Mouse (Mus musculus) forebrain, embryonic 12.5 days (tissue): ENCODE measurements around the gene Rbfox1. TPM values are rescaled to one million over a fixed set of nuclear protein-coding genes. Genes with fewer than 3 reads are reported as not detected.

Experiments
- ATAC-seq: fragments of 200-750 bp; cut with Nextera tagmentation; 2 replicates; pipeline ENCODE4 v1.8.0; 2017; ENCODE audit warnings: moderate TSS enrichment; ENCODE audit not compliant: low FRiP score
- H3K27ac ChIP-seq: fragments of 300-500 bp; sonication (generic); 2 replicates; pipeline ENCODE4 v1.5.1; 2016; ENCODE audit warnings: mild to moderate bottlenecking
- H3K27me3 ChIP-seq: fragments of 300-500 bp; sonication (generic); 2 replicates; pipeline ENCODE4 v1.6.1; 2016; ENCODE audit warnings: mild to moderate bottlenecking
- H3K36me3 ChIP-seq: fragments of 300-500 bp; sonication (generic); replicated peaks from 2 replicates; pipeline ENCODE4 v1.6.1; 2016; ENCODE audit warnings: mild to moderate bottlenecking
- H3K4me1 ChIP-seq: fragments of 300-500 bp; sonication (generic); 2 replicates; pipeline ENCODE4 v1.6.1; 2016
- H3K4me2 ChIP-seq: fragments of 300-500 bp; sonication (generic); 2 replicates; pipeline ENCODE4 v1.6.1; 2016; ENCODE audit warnings: mild to moderate bottlenecking, moderate library complexity
- H3K4me3 ChIP-seq: fragments of 300-500 bp; sonication (generic); replicated peaks from 2 replicates; pipeline ENCODE4 v1.5.1; 2016; ENCODE audit warnings: mild to moderate bottlenecking
- H3K9ac ChIP-seq: fragments of 300-500 bp; sonication (generic); 2 replicates; pipeline ENCODE4 v1.6.1; 2016; ENCODE audit warnings: mild to moderate bottlenecking
- H3K9me3 ChIP-seq: fragments of 300-500 bp; sonication (generic); 2 replicates; pipeline ENCODE4 v1.6.1; 2016
- WGBS: fragments of 180-500 bp; shearing (Covaris S2); methylation state at CpG from one replicate; pipeline ENCODE4 v1.1.7; 2016; 5-methylcytosine and 5-hydroxymethylcytosine counted together
- polyA plus RNA-seq: library from polyadenylated mRNA; unstranded; fragments of >200 nt; fragmentation: Nextera tagmentation; extraction: Ambion mirVana; gene quantifications from 2 replicates; pipeline ENCODE4 v1.2.1, GENCODE M21; 2016

The Rbfox1 gene
- polyA plus RNA-seq, 1 experiment from 2014 or later, result 16.2 TPM

GRCm38 (mm10) chr16:7242501-7242900, 1357.3 kb downstream of the Rbfox1 start:
- Histone ChIP-seq H3K27ac (no peak overlapping the region), H3K9me3 (no peaks in the 10 kb centered on the region), H3K4me2 (no peak overlapping the region), H3K36me3 (no peaks in the 10 kb centered on the region), H3K4me1 (no peaks in the 10 kb centered on the region), H3K9ac (no peak overlapping the region), H3K4me3 (no peak overlapping the region), H3K27me3 (no peaks in the 10 kb centered on the region)
- ATAC-seq, result no peak
- 87% methylated on average over 3 of the region's 3 CpGs for WGBS

DNA sequence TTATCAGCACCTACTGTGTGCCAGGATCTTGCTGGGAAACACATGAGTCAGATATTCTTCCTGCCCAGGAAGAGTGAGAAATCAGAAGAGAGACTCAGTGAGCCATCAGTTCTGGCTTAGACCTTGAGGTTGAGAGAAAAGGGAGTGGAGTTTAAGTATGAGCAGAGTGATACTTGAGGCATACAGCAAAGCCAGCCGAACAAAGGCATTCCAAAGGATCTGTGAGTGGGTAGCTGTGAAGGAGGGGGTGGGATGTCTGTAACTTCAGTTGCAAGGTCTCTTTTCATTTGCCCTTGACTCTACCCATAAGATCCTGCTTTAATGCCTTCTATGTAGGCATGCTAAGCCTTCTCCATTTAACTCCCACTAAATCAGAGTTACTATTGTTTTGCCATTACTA, 1359.2 kb downstream of the Rbfox1 start:
- H3K27me3 ChIP-seq, result no peaks in the 10 kb centered on the region
- H3K27ac ChIP-seq, result no peak overlapping the region
- ATAC-seq, result no peak
- no peak overlapping the region for H3K4me3 ChIP-seq
- WGBS, result 75% methylated on average over 1 of the region's 1 CpGs
- H3K36me3 ChIP-seq, result no peaks in the 10 kb centered on the region
- H3K9ac ChIP-seq, result no peak overlapping the region
- H3K4me2 ChIP-seq, result no peak overlapping the region
- no peaks in the 10 kb centered on the region for H3K9me3 ChIP-seq
- no peaks in the 10 kb centered on the region for H3K4me1 ChIP-seq

- Histone ChIP-seq H3K27ac (no peak overlapping the region), H3K9me3 (no peaks in the 10 kb centered on the region), H3K27me3 (no peaks in the 10 kb centered on the region), H3K36me3 (no peaks in the 10 kb centered on the region), H3K4me1 (no peaks in the 10 kb centered on the region), H3K4me2 (no peak overlapping the region), H3K4me3 (no peak overlapping the region), H3K9ac (no peak overlapping the region)
- ATAC-seq, result no peak
- WGBS, result 69% methylated on average over 4 of the region's 4 CpGs
These were observed 1366.5 kb downstream of the Rbfox1 start for GRCm38 (mm10) chr16:7251696-7252095.

DNA sequence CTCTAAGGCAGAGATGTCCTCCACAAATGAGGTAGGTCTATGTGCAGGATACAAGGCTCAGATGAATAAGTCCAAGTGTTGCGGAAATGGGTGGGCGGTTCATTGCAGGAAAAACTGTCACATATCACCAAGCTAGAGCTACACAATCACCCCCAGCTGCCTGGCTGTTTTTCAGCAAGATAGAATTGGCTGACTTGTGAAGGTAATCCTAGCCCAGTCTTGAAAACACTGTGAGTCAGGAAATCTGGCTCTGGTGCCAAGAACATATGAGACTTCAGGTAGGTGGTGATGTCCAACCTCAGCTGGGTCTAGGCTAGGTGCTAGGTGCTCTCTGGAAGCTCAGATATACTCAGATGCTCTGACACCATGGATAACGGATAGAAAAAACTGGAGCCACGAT, 1372.2 kb downstream of the Rbfox1 start:
- no peak overlapping the region for H3K4me2 ChIP-seq
- 92% methylated on average over 4 of the region's 4 CpGs for WGBS
- H3K27me3 ChIP-seq, result no peaks in the 10 kb centered on the region
- no peaks in the 10 kb centered on the region for H3K36me3 ChIP-seq
- H3K4me1 ChIP-seq, result no peaks in the 10 kb centered on the region
- no peak overlapping the region for H3K4me3 ChIP-seq
- no peaks in the 10 kb centered on the region for H3K9me3 ChIP-seq
- ATAC-seq, result no peak
- no peak overlapping the region for H3K27ac ChIP-seq
- no peak overlapping the region for H3K9ac ChIP-seq

- Histone ChIP-seq H3K4me2 (no peak overlapping the region), H3K27me3 (no peaks in the 10 kb centered on the region), H3K9me3 (no peaks in the 10 kb centered on the region), H3K36me3 (no peaks in the 10 kb centered on the region), H3K4me3 (no peak overlapping the region), H3K4me1 (no peaks in the 10 kb centered on the region), H3K27ac (no peak overlapping the region), H3K9ac (no peak overlapping the region)
- WGBS, result 72% methylated on average over 1 of the region's 1 CpGs
- no peak for ATAC-seq
These were observed 1378.1 kb downstream of the Rbfox1 start for GRCm38 (mm10) chr16:7263261-7263660.

DNA sequence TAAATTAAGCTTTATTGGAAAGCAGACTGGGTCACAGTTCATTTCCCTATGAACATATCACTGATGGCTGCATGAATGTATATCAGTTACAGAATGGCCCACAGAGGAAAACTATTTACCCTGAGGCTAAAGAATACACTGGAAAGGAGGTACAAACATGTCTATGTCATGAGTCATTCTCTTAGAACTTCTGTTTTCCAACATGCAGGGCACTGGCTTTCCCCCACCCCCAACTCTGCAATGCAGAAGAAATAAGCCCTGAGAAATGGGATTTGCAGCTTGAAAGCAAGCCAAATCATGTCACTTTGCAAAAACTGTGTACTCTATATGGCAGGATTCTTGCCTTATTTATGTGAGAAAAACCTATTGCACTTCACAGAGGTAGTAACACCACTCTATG, 1380.6 kb downstream of the Rbfox1 start:
- Histone ChIP-seq H3K4me1 (no peaks in the 10 kb centered on the region), H3K9me3 (no peaks in the 10 kb centered on the region), H3K36me3 (no peaks in the 10 kb centered on the region), H3K9ac (no peak overlapping the region), H3K4me3 (no peak overlapping the region), H3K27ac (no peak overlapping the region), H3K4me2 (no peak overlapping the region), H3K27me3 (no peaks in the 10 kb centered on the region)
- no peak for ATAC-seq

DNA sequence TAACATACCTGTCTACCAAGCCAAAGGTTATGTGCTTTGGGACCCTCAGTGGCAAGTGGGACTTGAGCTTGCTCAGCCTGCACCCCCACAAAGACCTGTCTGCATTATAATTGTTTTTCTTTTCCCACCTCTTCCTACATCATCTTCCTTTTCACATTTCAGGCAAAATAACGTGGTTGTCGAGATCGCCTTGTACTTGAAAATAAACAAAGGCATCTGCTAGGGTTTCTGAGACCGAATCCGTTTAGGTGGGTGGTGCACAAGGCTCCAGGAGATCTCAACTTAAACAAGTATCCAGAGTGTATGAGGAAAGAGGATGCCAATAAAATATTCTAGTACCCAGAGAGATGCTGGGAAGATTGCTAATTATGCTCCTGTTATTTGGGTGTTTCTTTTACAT, 1390.3 kb downstream of the Rbfox1 start:
- Histone ChIP-seq H3K4me3 (no peak overlapping the region), H3K4me2 (no peak overlapping the region), H3K36me3 (no peaks in the 10 kb centered on the region), H3K9ac (no peak overlapping the region), H3K27me3 (no peaks in the 10 kb centered on the region), H3K27ac (no peak overlapping the region), H3K9me3 (no peaks in the 10 kb centered on the region), H3K4me1 (no peaks in the 10 kb centered on the region)
- ATAC-seq, result no peak
- WGBS, result 92% methylated on average over 5 of the region's 5 CpGs

GRCm38 (mm10) chr16:7275901-7276300, 1390.7 kb downstream of the Rbfox1 start:
- no peaks in the 10 kb centered on the region for H3K4me1 ChIP-seq
- 49% methylated on average over 1 of the region's 1 CpGs for WGBS
- H3K4me2 ChIP-seq, result no peak overlapping the region
- no peak overlapping the region for H3K27ac ChIP-seq
- H3K27me3 ChIP-seq, result no peaks in the 10 kb centered on the region
- no peak for ATAC-seq
- no peak overlapping the region for H3K4me3 ChIP-seq
- H3K9ac ChIP-seq, result no peak overlapping the region
- H3K36me3 ChIP-seq, result no peaks in the 10 kb centered on the region
- H3K9me3 ChIP-seq, result no peaks in the 10 kb centered on the region

DNA sequence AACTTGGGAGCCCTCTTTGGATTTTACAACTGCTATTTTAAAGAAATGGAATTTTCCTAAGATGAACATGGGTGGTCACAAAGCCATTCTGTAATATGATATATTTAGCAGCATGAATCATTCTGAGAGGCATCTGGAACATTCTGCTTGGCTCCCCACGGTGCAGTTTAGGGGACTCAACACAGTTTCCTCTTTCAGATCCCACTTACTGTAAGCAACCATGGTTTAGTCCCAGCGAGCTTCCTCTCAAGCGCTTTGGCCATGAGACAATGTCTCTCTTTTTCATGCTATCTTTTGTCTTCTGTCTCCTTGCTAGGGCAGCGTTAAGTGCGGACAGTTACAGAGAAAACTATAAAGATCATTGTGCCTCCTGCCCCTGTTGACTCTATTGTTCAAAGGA, 1394.4 kb downstream of the Rbfox1 start:
- Histone ChIP-seq H3K27me3 (no peaks in the 10 kb centered on the region), H3K27ac (no peak overlapping the region), H3K4me3 (no peak overlapping the region), H3K4me2 (no peak overlapping the region), H3K9ac (no peak overlapping the region), H3K9me3 (no peaks in the 10 kb centered on the region), H3K36me3 (no peaks in the 10 kb centered on the region), H3K4me1 (no peaks in the 10 kb centered on the region)
- ATAC-seq, result no peak
- WGBS, result 76% methylated on average over 5 of the region's 5 CpGs

GRCm38 (mm10) chr16:7282257-7282656, 1397.1 kb downstream of the Rbfox1 start:
- no peaks in the 10 kb centered on the region for H3K27me3 ChIP-seq
- no peaks in the 10 kb centered on the region for H3K9me3 ChIP-seq
- 91% methylated on average over 7 of the region's 7 CpGs for WGBS
- no peak overlapping the region for H3K9ac ChIP-seq
- no peaks in the 10 kb centered on the region for H3K4me1 ChIP-seq
- no peaks in the 10 kb centered on the region for H3K36me3 ChIP-seq
- H3K4me3 ChIP-seq, result no peak overlapping the region
- no peak overlapping the region for H3K27ac ChIP-seq
- no peak overlapping the region for H3K4me2 ChIP-seq
- no peak for ATAC-seq

DNA sequence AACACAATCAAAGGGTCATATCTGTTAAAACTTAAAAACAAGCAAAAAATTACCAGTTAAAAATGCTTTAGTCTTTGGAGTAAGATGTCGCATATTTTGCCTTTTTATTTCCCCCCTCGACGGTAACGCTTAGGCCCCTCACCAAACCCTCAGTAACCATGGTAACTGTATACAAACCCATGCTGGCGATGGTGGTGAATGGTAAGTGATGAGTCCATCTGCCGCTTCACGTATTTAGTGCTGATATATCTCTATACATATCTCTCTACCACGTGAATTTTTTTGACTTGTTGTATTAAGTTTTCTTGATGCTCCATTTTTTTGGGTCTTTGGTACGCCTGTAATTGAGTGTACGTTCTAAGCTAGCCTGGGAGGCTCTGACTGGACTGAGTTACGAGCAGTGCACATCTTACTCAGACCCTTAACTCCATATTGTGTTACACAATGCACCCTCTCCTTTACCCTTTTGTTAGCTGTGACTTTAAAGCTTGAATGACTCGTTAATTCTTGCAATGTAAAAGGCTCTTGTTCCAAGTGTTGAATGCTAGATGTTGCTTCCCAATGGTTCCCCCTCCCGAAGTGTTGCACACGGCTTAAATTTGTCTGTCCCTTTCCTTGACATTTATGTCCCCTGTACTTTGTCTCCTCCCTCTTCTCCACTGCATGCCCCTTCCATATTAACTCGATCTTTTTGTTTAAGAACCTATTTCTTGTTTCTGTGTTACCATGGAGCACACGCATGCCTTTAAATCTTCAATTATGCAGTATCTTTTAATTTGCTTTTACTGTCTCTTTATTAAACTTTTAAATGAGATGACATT, 1408.0 kb downstream of the Rbfox1 start:
- no peak overlapping the region for H3K4me2 ChIP-seq
- H3K27ac ChIP-seq, result no peak overlapping the region
- H3K9me3 ChIP-seq, result no peaks in the 10 kb centered on the region
- WGBS, result 55% methylated on average over 16 of the region's 16 CpGs
- H3K9ac ChIP-seq, result no peak overlapping the region
- H3K27me3 ChIP-seq, result no peaks in the 10 kb centered on the region
- ATAC-seq, result no peak
- no peaks in the 10 kb centered on the region for H3K4me1 ChIP-seq
- no peak overlapping the region for H3K4me3 ChIP-seq
- H3K36me3 ChIP-seq, result no peaks in the 10 kb centered on the region

GRCm38 (mm10) chr16:7302416-7302815, 1417.3 kb downstream of the Rbfox1 start:
- Histone ChIP-seq H3K9ac (no peak overlapping the region), H3K27ac (no peak overlapping the region), H3K4me1 (no peaks in the 10 kb centered on the region), H3K4me3 (no peak overlapping the region), H3K9me3 (no peaks in the 10 kb centered on the region), H3K27me3 (no peaks in the 10 kb centered on the region), H3K36me3 (no peaks in the 10 kb centered on the region), H3K4me2 (no peak overlapping the region)
- ATAC-seq, result no peak
- WGBS, result 73% methylated on average over 3 of the region's 3 CpGs

DNA sequence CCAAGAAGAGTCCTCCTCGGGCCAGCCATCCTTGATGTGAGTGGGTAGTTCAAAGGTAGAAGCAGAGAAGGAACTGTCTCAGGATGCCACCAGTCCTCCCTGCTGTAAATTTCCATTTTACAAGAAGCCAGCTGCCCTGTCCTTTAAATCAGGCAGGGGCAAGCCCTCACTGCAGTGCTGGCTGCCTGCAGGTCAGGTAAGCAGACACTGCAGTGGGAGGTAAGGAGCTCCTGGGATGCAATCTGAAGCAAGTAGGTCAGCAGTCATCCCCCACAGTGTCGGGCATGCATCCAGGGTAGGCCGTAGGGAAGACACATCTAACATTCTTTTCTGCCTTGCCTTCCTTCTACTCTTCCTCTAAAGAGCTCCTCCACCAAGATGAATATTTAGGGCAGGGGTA, 1444.0 kb downstream of the Rbfox1 start:
- Histone ChIP-seq H3K4me2 (no peak overlapping the region), H3K4me3 (no peak overlapping the region), H3K9me3 (no peaks in the 10 kb centered on the region), H3K27me3 (no peaks in the 10 kb centered on the region), H3K27ac (no peak overlapping the region), H3K36me3 (no peaks in the 10 kb centered on the region), H3K4me1 (no peaks in the 10 kb centered on the region), H3K9ac (no peak overlapping the region)
- no peak for ATAC-seq
- WGBS, result 84% methylated on average over 3 of the region's 3 CpGs
